Mouse (Mus musculus): ENCODE measurements around the gene Add1.

DNA sequence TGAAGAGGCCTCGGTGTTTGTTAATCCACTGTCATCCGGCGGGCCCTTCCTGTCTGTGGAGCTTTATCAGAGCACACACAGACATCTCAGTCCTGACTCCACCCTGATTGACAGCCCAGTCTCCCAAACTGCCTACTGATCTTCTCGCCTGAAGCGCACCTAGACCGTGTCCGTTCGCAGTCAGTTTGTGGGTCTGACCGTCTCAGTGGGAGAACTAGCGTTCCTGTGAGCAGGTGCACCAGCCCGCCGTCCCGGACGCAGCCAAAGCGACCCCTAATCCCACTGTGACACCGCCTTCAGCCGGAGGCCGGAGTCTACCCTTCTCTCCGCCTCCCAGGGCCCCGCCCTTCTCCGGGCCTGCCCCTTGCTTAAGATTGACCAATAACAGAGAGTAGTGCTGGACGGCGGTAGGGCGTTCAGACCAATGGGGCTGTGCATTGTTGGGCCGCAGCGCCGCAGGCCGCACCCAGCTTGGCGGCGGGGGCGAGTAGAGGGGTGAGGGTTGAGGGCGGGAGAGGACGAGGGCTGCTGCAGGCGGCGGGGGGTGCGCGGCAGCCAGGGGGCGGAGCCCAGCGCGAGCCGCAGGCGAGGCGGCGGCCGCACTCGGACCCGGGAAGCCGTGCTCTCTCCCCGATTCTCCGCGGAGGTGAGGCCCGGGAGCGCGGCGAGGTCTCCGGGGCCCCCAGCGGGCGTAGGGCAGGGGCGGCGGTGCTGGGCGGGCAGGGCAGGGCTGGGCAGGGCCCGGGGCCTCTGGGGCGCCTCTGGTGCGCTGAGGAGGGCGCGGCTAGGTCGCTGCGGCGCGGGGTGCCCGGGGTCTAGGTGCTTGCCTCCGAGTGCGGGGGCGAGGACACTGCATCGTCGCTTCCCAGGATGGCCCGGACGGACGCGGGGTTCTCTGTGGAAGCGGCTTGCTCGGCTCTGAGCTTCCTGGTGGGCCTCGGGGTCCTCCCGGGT is at the start of gene Add1:
- TF ChIP-seq CTCF (IDR thresholded peaks at IDR 0.05; ENCODE audit: extremely low read depth, insufficient read depth, insufficient read length, insufficient replicate concordance) (no peak), POLR2A (IDR thresholded peaks at IDR 0.05; ENCODE audit: low read depth, low read length) (peak; percentile 84)

Measured in spleen, adult 2 months (tissue).